Mouse (Mus musculus) ES-E14 (cell line): ENCODE measurements around the gene Lpp. TPM values are rescaled to one million over a fixed set of nuclear protein-coding genes. Genes with fewer than 3 reads are reported as not detected.

ENCODE experiments used
- DNase-seq: peaks from one replicate; pipeline ENCODE4 v3.0.0-alpha.2; 2013; ENCODE audit warnings: low read depth, low spot score
- H3K27ac ChIP-seq: 2 replicates; pipeline ENCODE4 v1.5.1; 2012; ENCODE audit warnings: low read depth, mild to moderate bottlenecking, low read length, moderate library complexity, mixed read lengths; ENCODE audit not compliant: poor library complexity, insufficient read depth, severe bottlenecking
- H3K36me3 ChIP-seq: 2 replicates; pipeline ENCODE4 v1.6.1; 2012; ENCODE audit warnings: mild to moderate bottlenecking, low read length, moderate library complexity, mixed read lengths; ENCODE audit not compliant: control insufficient read depth, poor library complexity, insufficient read depth, severe bottlenecking
- H3K4me1 ChIP-seq, 2 experiments: fragments of 150-350 bp in 1 of 2; sonication (generic) in 1 of 2; 2 replicates each; pipeline ENCODE4 v1.6.1; 2012; ENCODE audit warnings: low read length in 2 of 2, mild to moderate bottlenecking in 1 of 2, mixed read lengths in 1 of 2; ENCODE audit not compliant: control insufficient read depth in 2 of 2, insufficient read depth in 2 of 2, poor library complexity in 1 of 2
- H3K4me3 ChIP-seq, 2 experiments: fragments of 150-350 bp in 1 of 2; sonication (generic) in 1 of 2; 2 replicates each; pipeline ENCODE4 v1.5.1; 2012; ENCODE audit warnings: low read length in 2 of 2, low read depth in 1 of 2, mild to moderate bottlenecking in 1 of 2, mixed read lengths in 1 of 2; ENCODE audit not compliant: insufficient read depth in 1 of 2, poor library complexity in 1 of 2, severe bottlenecking in 1 of 2
- H3K9ac ChIP-seq: 2 replicates; pipeline ENCODE4 v1.6.1; 2012; ENCODE audit warnings: low read depth, mild to moderate bottlenecking, low read length, mixed read lengths; ENCODE audit not compliant: poor library complexity, insufficient read depth, severe bottlenecking
- H3K9me3 ChIP-seq: fragments of 150-350 bp; sonication (generic); 2 replicates; pipeline ENCODE4 v1.6.1; 2012; ENCODE audit warnings: low read depth, mild to moderate bottlenecking, low read length; ENCODE audit not compliant: control insufficient read depth, insufficient read depth
- CHD2 ChIP-seq: IDR thresholded peaks from 2 replicates; pipeline ENCODE4 v1.6.1; 2014; ENCODE audit warnings: mild to moderate bottlenecking, low read depth, low read length, inconsistent platforms
- HCFC1 ChIP-seq: IDR thresholded peaks from 2 replicates; pipeline ENCODE4 v1.6.1; 2012; ENCODE audit warnings: low read length, inconsistent platforms, borderline replicate concordance; ENCODE audit not compliant: insufficient read depth
- MAFK ChIP-seq: IDR thresholded peaks from 2 replicates; pipeline ENCODE4 v1.6.1; 2014; ENCODE audit warnings: mild to moderate bottlenecking, low read depth, low read length, inconsistent platforms; ENCODE audit not compliant: insufficient read depth
- ZC3H11A ChIP-seq: IDR thresholded peaks from 2 replicates; pipeline ENCODE4 v1.6.1; 2012; ENCODE audit warnings: low read depth, mild to moderate bottlenecking, inconsistent platforms, low read length, borderline replicate concordance
- ZNF384 ChIP-seq: IDR thresholded peaks from 2 replicates; pipeline ENCODE4 v1.6.1; 2012; ENCODE audit warnings: low read depth, low read length, inconsistent platforms
- in situ Hi-C, 2 experiments: fragments of 600-800 bp; cut with MboI; formaldehyde crosslinking; loops; one replicate each; pipeline ENCODE4 v1.15.1; 2025; ENCODE audit warnings: low sequenced_read_pairs in 2 of 2, inconsistent platforms in 1 of 2; ENCODE audit not compliant: unreplicated experiment in 2 of 2
- total RNA-seq: library from RNA; depleted of rRNA; stranded (reverse); fragments of 300-350 nt; gene quantifications from 2 replicates; pipeline ENCODE4 v1.2.3, GENCODE M21; 2012

Gene Lpp
- total RNA-seq, 1 experiment, result 31.4 TPM

DNA sequence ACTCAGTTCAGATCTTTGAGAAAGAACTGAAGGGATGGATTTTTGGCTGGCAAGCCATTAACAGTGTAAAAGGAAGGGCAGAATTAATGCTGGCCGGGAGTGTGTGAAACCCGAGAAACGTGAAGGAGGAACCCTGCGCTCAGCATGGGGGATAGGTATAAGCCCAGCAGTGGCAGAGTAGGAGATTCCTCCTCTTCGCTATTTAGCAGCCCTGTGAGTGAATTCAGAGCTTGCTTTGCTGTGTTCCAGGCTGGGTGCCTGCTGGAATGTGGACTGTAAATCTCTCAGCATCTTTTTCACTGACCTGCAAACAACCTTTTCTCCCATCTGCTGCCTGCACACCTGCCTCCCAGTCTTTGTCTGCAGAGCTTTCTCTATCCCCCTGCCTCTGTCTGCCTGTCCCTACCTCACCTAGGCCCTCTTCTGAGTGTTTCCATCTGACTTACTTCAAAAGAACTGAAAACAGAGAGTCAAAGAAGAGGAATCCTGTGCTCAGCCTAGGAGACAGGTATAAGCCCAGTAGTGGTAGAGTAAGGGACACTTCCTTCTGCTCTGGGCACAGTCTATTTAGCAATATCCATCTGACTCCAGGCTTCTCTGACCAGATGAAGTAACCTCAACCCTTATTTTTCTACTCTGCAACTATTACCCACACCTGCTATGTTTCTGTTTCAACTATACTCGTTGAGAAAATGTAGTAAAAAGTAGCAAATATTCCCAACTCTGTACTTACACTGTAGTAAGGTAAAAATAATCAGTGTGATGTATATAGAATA, 550.4 kb downstream of the Lpp start:
- Histone ChIP-seq H3K27ac (no peak overlapping the region), H3K9me3 (no peaks in the 10 kb centered on the region), H3K4me3 (no peak overlapping the region), H3K36me3 (no peaks in the 10 kb centered on the region), H3K9ac (no peak overlapping the region), H3K4me1 (no peaks in the 10 kb centered on the region)
- in situ Hi-C loops, result no loop called here
- TF ChIP-seq CHD2 (no peak), ZC3H11A (no peak), HCFC1 (no peak), MAFK (no peak), ZNF384 (no peak)
- no peak for DNase-seq

- Histone ChIP-seq H3K4me1 (no peaks in the 10 kb centered on the region), H3K9me3 (no peaks in the 10 kb centered on the region), H3K9ac (no peak overlapping the region), H3K27ac (no peak overlapping the region), H3K36me3 (no peaks in the 10 kb centered on the region), H3K4me3 (no peak overlapping the region)
- in situ Hi-C loops, result no loop called here
- no peak for DNase-seq
- TF ChIP-seq CHD2, result no peak
- no peak for TF ChIP-seq ZC3H11A
- TF ChIP-seq MAFK, result no peak
- TF ChIP-seq HCFC1, result no peak
- TF ChIP-seq ZNF384, result no peak
Measured at GRCm38 (mm10) chr16:24946356-24946755, 553.0 kb downstream of the Lpp start.

DNA sequence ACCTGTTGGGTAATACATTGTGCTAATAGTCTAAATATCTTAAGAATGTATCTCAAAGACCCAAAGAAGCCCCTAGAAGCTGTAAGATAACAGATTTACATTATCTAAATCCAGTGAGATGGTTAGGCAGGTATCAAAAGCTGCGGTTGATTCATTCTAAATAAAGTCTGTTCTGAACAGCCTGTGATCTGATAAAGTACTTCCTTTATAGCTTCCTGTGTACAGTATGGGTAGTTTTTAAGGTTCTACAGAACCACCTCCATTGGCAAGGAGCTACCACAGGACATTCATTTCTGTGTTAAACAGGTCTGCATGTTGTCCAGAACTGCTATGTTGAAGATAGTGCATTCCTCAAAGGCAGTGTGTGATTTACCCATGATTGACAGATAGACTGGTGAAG, 554.2 kb downstream of the Lpp start:
- no peak for TF ChIP-seq ZNF384
- no peak for TF ChIP-seq HCFC1
- Histone ChIP-seq H3K9me3 (no peaks in the 10 kb centered on the region), H3K27ac (no peak overlapping the region), H3K4me3 (no peak overlapping the region), H3K36me3 (no peaks in the 10 kb centered on the region), H3K4me1 (no peaks in the 10 kb centered on the region), H3K9ac (no peak overlapping the region)
- in situ Hi-C loops, result no loop called here
- DNase-seq, result no peak

DNA sequence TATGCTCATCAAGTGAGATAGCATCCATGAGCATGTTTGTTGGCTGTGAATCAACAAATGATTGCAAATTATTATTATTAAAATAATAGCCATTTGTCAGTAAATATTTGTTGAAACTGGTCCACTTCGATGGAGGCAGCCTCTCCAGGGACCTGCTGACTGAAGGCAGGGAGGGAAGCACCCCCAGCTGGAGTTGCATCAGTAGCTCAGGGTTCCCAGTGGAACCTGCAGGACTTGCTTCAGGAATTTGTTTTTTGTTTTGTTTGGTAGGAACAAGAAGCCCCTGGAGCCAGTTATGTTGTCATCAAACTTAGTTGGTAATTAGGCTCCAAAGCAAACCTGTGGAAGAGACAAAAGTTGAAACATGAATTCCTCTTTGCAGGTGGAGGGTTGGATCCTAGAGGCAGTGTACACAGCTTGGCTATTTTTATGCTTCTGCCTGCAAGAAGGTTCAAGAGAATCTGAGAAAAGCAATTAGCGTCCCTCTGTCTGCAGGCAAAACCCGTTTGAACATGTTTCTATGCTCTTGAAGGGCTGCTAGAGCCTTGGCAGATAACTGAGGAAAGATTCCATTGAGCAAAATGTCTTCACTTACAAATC, 554.9 kb downstream of the Lpp start:
- TF ChIP-seq ZNF384 (no peak), CHD2 (no peak), MAFK (no peak), ZC3H11A (no peak), HCFC1 (no peak)
- Histone ChIP-seq H3K9ac (no peak overlapping the region), H3K36me3 (no peaks in the 10 kb centered on the region), H3K4me1 (no peaks in the 10 kb centered on the region), H3K27ac (no peak overlapping the region), H3K4me3 (no peak overlapping the region), H3K9me3 (no peaks in the 10 kb centered on the region)
- in situ Hi-C loops, result no loop called here
- no peak for DNase-seq
